Mouse (Mus musculus): ENCODE measurements around the gene Ptprc.

- TF ChIP-seq CTCF (IDR thresholded peaks at IDR 0.05; ENCODE audit: control insufficient read depth, insufficient read depth, insufficient replicate concordance, low read depth, low read length) = no peak
- no peak for TF ChIP-seq POLR2A (IDR thresholded peaks at IDR 0.05; ENCODE audit: control insufficient read depth, low read depth, low read length)
Observed at GRCm38 (mm10) chr1:138025298-138025697, 150.2 kb downstream of the Ptprc start.

Data from testis, adult 2 months (tissue).